In the genomic region with DNA sequence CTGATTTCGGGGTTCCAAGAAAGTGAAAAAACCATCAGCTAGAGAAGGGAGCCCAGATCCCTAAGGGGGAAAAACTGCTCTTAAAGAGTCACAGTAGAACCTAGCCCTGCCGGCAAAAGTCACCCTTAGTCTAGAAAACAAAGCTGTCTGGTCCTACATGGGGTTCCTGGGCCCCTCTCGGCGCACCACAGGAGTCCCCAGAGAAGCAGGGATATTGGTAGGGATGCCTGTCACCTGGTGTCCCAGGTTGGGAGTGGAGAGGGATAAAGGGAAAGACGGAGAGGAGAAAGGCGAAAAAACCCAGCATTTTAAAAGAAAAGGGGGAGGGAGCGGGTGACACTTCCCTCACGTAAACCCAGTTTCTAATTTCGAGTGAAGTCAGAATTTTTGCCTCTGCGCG, we compare ENCODE assay signal across 8 mouse cellular contexts. TPM values are rescaled to one million over a fixed set of nuclear protein-coding genes. Genes with fewer than 3 reads are reported as not detected.
A peak's percentile ranks its signal among the peaks of the same experiment; 100 is the strongest.
DNase-seq lines count a peak whose midpoint lies in the region; ATAC-seq lines count a peak whose summit lies in the region.
"Had no signal": no experiment of that assay in that cellular context is flagged by ENCODE, and none has a peak within 500 bp of the region (broad histone marks: within the 10 kb centered on the region; RNA-seq: fewer than 3 reads in every experiment).

No protein-coding gene starts in this region.

- H3K27me3 ChIP-seq in kidney, embryonic 16.5 days (ENCODE audit: insufficient read depth, low read length): peaks cover 89% of the 10 kb centered on the region
- H3K27me3 ChIP-seq in embryonic facial prominence, embryonic 11.5 days (ENCODE audit: control insufficient read depth, insufficient read depth, low read length): peaks cover 42% of the 10 kb centered on the region
- peaks cover 48% of the 10 kb centered on the region for H3K27me3 ChIP-seq in limb, embryonic 11.5 days (ENCODE audit: control insufficient read depth, insufficient read depth, low read length)
- H3K27me3 ChIP-seq in stomach, embryonic 14.5 days (ENCODE audit: control insufficient read depth, insufficient read depth, low read length): peaks cover 44% of the 10 kb centered on the region

- 0% methylated on average over 11 of the region's 11 CpGs for WGBS in kidney, embryonic 16.5 days
- WGBS in embryonic facial prominence, embryonic 11.5 days: 0% methylated on average over 11 of the region's 11 CpGs
- WGBS in limb, embryonic 11.5 days: 2% methylated on average over 11 of the region's 11 CpGs
- WGBS in stomach, embryonic 14.5 days: under 1% methylated on average over 11 of the region's 11 CpGs

- ATAC-seq in kidney, embryonic 16.5 days (ENCODE audit: low FRiP score, low TSS enrichment): no peak
- ATAC-seq in embryonic facial prominence, embryonic 11.5 days (replicated peaks; ENCODE audit: insufficient number of reproducible peaks, low FRiP score, low TSS enrichment, low read depth): no peak
- ATAC-seq in limb, embryonic 11.5 days (ENCODE audit: insufficient number of reproducible peaks, low FRiP score, low TSS enrichment, low read depth): no peak
- no peak for ATAC-seq in stomach, embryonic 14.5 days (ENCODE audit: insufficient number of reproducible peaks, insufficient read depth, low FRiP score, low read depth)
- ATAC-seq in frontal cortex, adult (ENCODE audit: low TSS enrichment): no peak

- H3K4me1 ChIP-seq in kidney, embryonic 16.5 days (ENCODE audit: insufficient read depth, low read length): peaks cover 22% of the 10 kb centered on the region
- H3K4me1 ChIP-seq in embryonic facial prominence, embryonic 11.5 days (ENCODE audit: control insufficient read depth, insufficient read depth, low read length): peaks cover 2% of the 10 kb centered on the region
- peaks cover 18% of the 10 kb centered on the region for H3K4me1 ChIP-seq in limb, embryonic 11.5 days (ENCODE audit: control insufficient read depth, insufficient read depth, low read length)
- 0 out of 2 replicates have a peak, but pooled peaks cover 4% of the 10 kb centered on the region for H3K4me1 ChIP-seq in stomach, embryonic 14.5 days (ENCODE audit: control insufficient read depth, insufficient read depth, low read length)

- H3K9ac ChIP-seq in kidney, embryonic 16.5 days (replicated peaks; ENCODE audit: low read length): peak overlapping the region; percentile 76
- H3K9ac ChIP-seq in embryonic facial prominence, embryonic 11.5 days (replicated peaks; ENCODE audit: low read length): peak overlapping the region; percentile 86
- peak overlapping the region; percentile 83 for H3K9ac ChIP-seq in limb, embryonic 11.5 days (ENCODE audit: low read length)
- no peak overlapping the region for H3K9ac ChIP-seq in stomach, embryonic 14.5 days (replicated peaks; ENCODE audit: low read depth, low read length)

- no peaks in the 10 kb centered on the region for H3K36me3 ChIP-seq in kidney, embryonic 16.5 days (ENCODE audit: insufficient read depth, low read length)
- H3K36me3 ChIP-seq in embryonic facial prominence, embryonic 11.5 days (replicated peaks; ENCODE audit: control insufficient read depth, insufficient read depth, low read depth, low read length): no peaks in the 10 kb centered on the region
- H3K36me3 ChIP-seq in limb, embryonic 11.5 days (ENCODE audit: control insufficient read depth, insufficient read depth, low read length): no peaks in the 10 kb centered on the region
- H3K36me3 ChIP-seq in stomach, embryonic 14.5 days (ENCODE audit: control insufficient read depth, insufficient read depth, low read length): no peaks in the 10 kb centered on the region

- peak overlapping the region; percentile 9; the same call in 1 of the 2 replicates for H3K27ac ChIP-seq in kidney, embryonic 16.5 days (ENCODE audit: low read length)
- no peak overlapping the region; the same call in 1 of the 2 replicates for H3K27ac ChIP-seq in embryonic facial prominence, embryonic 11.5 days (replicated peaks; ENCODE audit: low read depth, low read length)
- no peak overlapping the region for H3K27ac ChIP-seq in limb, embryonic 11.5 days (replicated peaks; ENCODE audit: low read depth, low read length)
- H3K27ac ChIP-seq in stomach, embryonic 14.5 days (ENCODE audit: low read length): no peak overlapping the region

- H3K9me3 ChIP-seq in kidney, embryonic 16.5 days (ENCODE audit: low read length): no peaks in the 10 kb centered on the region
- no peaks in the 10 kb centered on the region for H3K9me3 ChIP-seq in embryonic facial prominence, embryonic 11.5 days (replicated peaks; ENCODE audit: control insufficient read depth, low read length)
- H3K9me3 ChIP-seq in limb, embryonic 11.5 days (ENCODE audit: control insufficient read depth, low read length): no peaks in the 10 kb centered on the region
- H3K9me3 ChIP-seq in stomach, embryonic 14.5 days (ENCODE audit: control insufficient read depth, low read depth, low read length): no peaks in the 10 kb centered on the region

- H3K4me3 ChIP-seq in kidney, embryonic 16.5 days (ENCODE audit: low read length): peak overlapping the region; percentile 62
- H3K4me3 ChIP-seq in embryonic facial prominence, embryonic 11.5 days (ENCODE audit: low read depth, low read length): peak overlapping the region; percentile 55
- H3K4me3 ChIP-seq in limb, embryonic 11.5 days (ENCODE audit: low read depth, low read length): peak overlapping the region; percentile 56
- peak overlapping the region; percentile 38 for H3K4me3 ChIP-seq in stomach, embryonic 14.5 days (ENCODE audit: low read depth, low read length)

- H3K4me2 ChIP-seq in kidney, embryonic 16.5 days (replicated peaks; ENCODE audit: low read depth, low read length): peak overlapping the region; percentile 63
- H3K4me2 ChIP-seq in embryonic facial prominence, embryonic 11.5 days (ENCODE audit: low read depth, low read length): peak overlapping the region; percentile 79
- peak overlapping the region; percentile 61 for H3K4me2 ChIP-seq in limb, embryonic 11.5 days (ENCODE audit: low read depth, severe bottlenecking)
- H3K4me2 ChIP-seq in stomach, embryonic 14.5 days (replicated peaks; ENCODE audit: low read depth, low read length): 0 out of 2 replicates have a peak overlapping the region, but pooled peaks have one; percentile 62

- DNase-seq in kidney, adult 11 months: no peak
- DNase-seq in embryonic facial prominence, embryonic 11.5 days (ENCODE audit: low spot score): peak; percentile 29
- DNase-seq in limb, embryonic 11.5 days (ENCODE audit: low spot score): no peak
- DNase-seq in gastrocnemius, postnatal 4 days (ENCODE audit: low spot score in 2 of 2): no peak
- DNase-seq: gastrocnemius, postnatal 25 days had no signal

RNA-seq across cellular contexts. Expression of a gene that starts 6.1 kb away (rescaled TPM):
- polyA plus RNA-seq in kidney, embryonic 16.5 days (2015; fragmentation: Nextera tagmentation; extraction: Ambion mirVana): 2.4 and 3.2 TPM in 2 replicates
- polyA plus RNA-seq in embryonic facial prominence, embryonic 11.5 days (2014; fragmentation: Nextera tagmentation; extraction: Ambion mirVana): 7.7 and 8.4 TPM in 2 replicates
- 7.2 and 7.3 TPM in 2 replicates for polyA plus RNA-seq in limb, embryonic 11.5 days (2014; fragmentation: Nextera tagmentation; extraction: Ambion mirVana)
- polyA plus RNA-seq in stomach, embryonic 14.5 days (2014; fragmentation: Nextera tagmentation; extraction: Ambion mirVana): 0.94 and 1.2 TPM in 2 replicates
- total RNA-seq in gastrocnemius, postnatal 4 days (2021): under 1 TPM; 0.23 to 0.27 TPM
- total RNA-seq: gastrocnemius, postnatal 25 days had no signal
